Mouse (Mus musculus): Measurements from ENCODE around the gene Gng2.

- TF ChIP-seq CTCF (IDR thresholded peaks at IDR 0.05) (no peak), POLR2A (IDR thresholded peaks at IDR 0.05; ENCODE audit: insufficient read depth, low read depth, low read length) (no peak)
Measured at GRCm38 (mm10) chr14:19927156-19927555, 50.3 kb downstream of the Gng2 start.
